Mouse (Mus musculus) left cerebral cortex, postnatal 4 days (tissue): ENCODE results near the gene Olfr1356. TPM values are rescaled to one million over a fixed set of nuclear protein-coding genes. Genes with fewer than 3 reads are reported as not detected.
"Not testable (repeated sequence)": the region's sequence is repeated elsewhere in the genome, so short reads cannot be mapped to it uniquely, and the experiment has no call there.

Source experiments
- DNase-seq: peaks from one replicate; pipeline ENCODE4 v3.0.0-alpha.2; 2022
- intact Hi-C: fragments of 180-260 bp; cut with DNase I; formaldehyde crosslinking; loops from one replicate; pipeline ENCODE4 v1.15.1; 2025
- total RNA-seq, 2 experiments: library from RNA; stranded (reverse); gene quantifications; 2 replicates each; pipeline ENCODE4 v1.2.3; 2021

Olfr1356 gene
- not detected for total RNA-seq

DNA sequence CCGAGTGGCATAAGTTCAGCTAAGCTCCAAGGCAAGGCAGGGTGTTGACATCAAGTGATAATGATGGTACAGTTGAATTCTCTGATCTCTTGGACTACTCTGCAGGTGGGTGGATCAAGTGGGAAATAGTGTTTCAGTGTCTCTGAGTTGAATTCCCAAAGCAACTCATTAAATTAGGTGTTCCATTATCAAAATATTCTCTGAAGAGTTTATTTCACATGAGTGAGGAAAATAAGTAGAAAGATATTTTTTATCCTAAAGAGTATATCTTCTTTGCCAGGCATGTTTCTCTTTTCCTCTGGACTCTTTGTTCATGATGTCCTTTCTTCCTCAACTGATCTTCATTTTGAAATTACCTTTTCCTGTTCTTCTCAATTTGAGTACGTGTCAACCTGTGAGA is at the start of gene Olfr1356:
TSS of gene Olfr1356 (minus strand) at position 101 of the 400 bp plus-strand sequence.
- intact Hi-C loops = no loop called here
- no peak for DNase-seq

DNA sequence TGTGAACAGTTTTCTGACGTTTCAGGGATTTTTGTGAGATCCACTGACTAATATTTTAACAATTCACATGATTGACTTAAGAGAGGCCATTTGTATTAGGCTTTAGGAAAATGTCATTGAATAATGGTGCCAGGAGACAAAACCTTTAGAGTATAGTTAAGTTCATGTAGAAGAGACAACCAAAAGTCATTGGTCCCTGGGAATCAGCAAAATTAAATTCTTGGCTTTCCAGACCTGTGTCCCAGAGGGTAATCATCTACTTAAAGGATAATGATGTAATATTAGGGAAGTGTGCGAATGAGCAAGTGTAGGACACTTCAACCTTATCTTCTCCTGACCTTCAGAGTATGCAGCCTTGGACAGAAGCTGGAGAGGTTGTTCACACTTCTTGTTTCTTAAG is 23.3 kb upstream of the Olfr1356 start, which contains the start of gene Olfr1355:
TSS of gene Olfr1355 (plus strand) at position 301 of the 400 bp plus-strand sequence.
- intact Hi-C loops = no loop called here
- no peak for DNase-seq

GRCm38 (mm10) chr10:78840456-78840855 is 11.5 kb downstream of the Olfr1356 start:
- DNase-seq, intact Hi-C loops: not testable (repeated sequence)

DNA sequence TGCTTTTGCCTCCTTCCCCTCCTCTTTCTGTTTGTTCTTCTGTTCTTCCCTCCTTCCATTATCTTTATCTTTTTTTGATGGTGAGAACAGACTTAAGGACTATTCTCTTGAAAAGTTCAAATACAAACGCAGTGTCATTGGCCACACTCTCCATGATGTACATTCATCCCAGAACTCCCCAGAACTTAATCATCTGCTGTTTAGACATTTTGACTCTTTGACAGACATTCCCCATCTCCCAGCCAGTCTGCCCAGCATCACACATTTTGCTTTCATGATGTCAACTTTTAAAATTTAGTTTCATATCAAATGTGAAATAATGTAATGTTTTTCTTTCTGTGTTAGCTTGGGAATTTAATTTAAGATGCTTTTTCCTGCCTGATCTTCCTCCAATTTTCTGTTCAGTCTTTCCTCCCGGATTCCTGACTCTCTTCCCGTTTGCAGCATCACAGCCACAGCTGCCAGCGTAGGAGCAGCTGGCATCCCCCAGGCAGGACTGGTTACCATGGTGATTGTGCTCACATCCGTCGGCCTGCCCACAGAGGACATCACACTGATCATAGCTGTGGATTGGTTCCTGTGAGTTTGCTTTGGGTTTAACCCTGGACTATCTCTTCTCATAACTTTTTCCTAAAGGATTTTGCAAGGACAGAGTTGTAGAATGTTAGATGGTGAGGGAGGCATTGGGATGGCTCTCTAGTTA is 39.5 kb downstream of the Olfr1356 start:
- DNase-seq = peak; percentile 69

GRCm38 (mm10) chr10:78801449-78801848 is 50.5 kb downstream of the Olfr1356 start:
- no peak for DNase-seq
- intact Hi-C loops = no loop called here

More for the DNA sequence above, 39.5 kb downstream of the Olfr1356 start:
- intact Hi-C loops = no loop called here

Other genes starting within 250 kb of the Olfr1356 start
- gene Olfr1357, start 234.1 kb downstream of the Olfr1356 start, total RNA-seq = not detected
- not detected for gene Casp14, start 133.9 kb downstream of the Olfr1356 start, total RNA-seq
- gene Ccdc105, start 99.1 kb downstream of the Olfr1356 start, total RNA-seq = under 1 TPM in 1 of 2 experiments, not detected in 1; 0.22 TPM
- 10 to 100 TPM; 15.7 to 18.1 TPM for gene Slc1a6, start 71.7 kb downstream of the Olfr1356 start, total RNA-seq
- not detected for gene Olfr1355, start 23.4 kb upstream of the Olfr1356 start, total RNA-seq
- not detected for gene Olfr1354, start 61.0 kb upstream of the Olfr1356 start, total RNA-seq
- not detected for gene Olfr8, start 98.5 kb upstream of the Olfr1356 start, total RNA-seq
- gene Olfr1353, start 111.1 kb upstream of the Olfr1356 start, total RNA-seq = not detected
- not detected for gene Olfr1352, start 128.9 kb upstream of the Olfr1356 start, total RNA-seq
- gene Olfr1351, start 160.3 kb upstream of the Olfr1356 start, total RNA-seq = not detected
- not detected for gene Olfr57, start 176.6 kb upstream of the Olfr1356 start, total RNA-seq
- gene 2610008E11Rik, start 245.4 kb upstream of the Olfr1356 start, total RNA-seq = 10 to 100 TPM; 36.3 to 40.5 TPM